Mouse (Mus musculus): ENCODE data around the gene Sptbn2. TPM values are rescaled to one million over a fixed set of nuclear protein-coding genes. Genes with fewer than 3 reads are reported as not detected.

Sptbn2 gene
- polyA plus RNA-seq, 2 experiments, result 2.5 to 4.2 TPM

GRCm38 (mm10) chr19:4744026-4744425 lies 33.1 kb downstream of the Sptbn2 start:
- DNase-seq (ENCODE audit: low spot score) (no peak), ATAC-seq (ENCODE audit: low FRiP score, low read depth) (no peak)
- Histone ChIP-seq H3K36me3 (ENCODE audit: control insufficient read depth, insufficient read depth, low read length) (no peaks in the 10 kb centered on the region; the same call in 1 of the 2 replicates), H3K4me2 (replicated peaks; ENCODE audit: low read depth, low read length, severe bottlenecking) (no peak overlapping the region), H3K9ac (ENCODE audit: low read depth, low read length, severe bottlenecking) (no peak overlapping the region), H3K27me3 (ENCODE audit: control insufficient read depth, insufficient read depth, low read length) (no peaks in the 10 kb centered on the region), H3K9me3 (ENCODE audit: control insufficient read depth, low read length) (no peaks in the 10 kb centered on the region), H3K4me1 (ENCODE audit: control insufficient read depth, insufficient read depth, low read length) (no peaks in the 10 kb centered on the region), H3K4me3 (replicated peaks; ENCODE audit: low read length) (no peak overlapping the region), H3K27ac (replicated peaks; ENCODE audit: low read depth, low read length) (no peak overlapping the region)
- WGBS, result 68% methylated on average over 6 of the region's 14 CpGs
- no peak for TF ChIP-seq POLR2A (IDR thresholded peaks at IDR 0.05; ENCODE audit: borderline replicate concordance, extremely low read depth, insufficient read depth, insufficient read length)

GRCm38 (mm10) chr19:4745057-4745456 lies 34.1 kb downstream of the Sptbn2 start:
- 49% methylated on average over 9 of the region's 9 CpGs for WGBS

GRCm38 (mm10) chr19:4745681-4746080 lies 34.7 kb downstream of the Sptbn2 start:
- Histone ChIP-seq H3K9me3 (ENCODE audit: control insufficient read depth, low read length) (no peaks in the 10 kb centered on the region), H3K9ac (ENCODE audit: low read depth, low read length, severe bottlenecking) (no peak overlapping the region), H3K27ac (replicated peaks; ENCODE audit: low read depth, low read length) (no peak overlapping the region), H3K4me3 (replicated peaks; ENCODE audit: low read length) (no peak overlapping the region), H3K4me2 (replicated peaks; ENCODE audit: low read depth, low read length, severe bottlenecking) (no peak overlapping the region), H3K36me3 (ENCODE audit: control insufficient read depth, insufficient read depth, low read length) (no peaks in the 10 kb centered on the region; the same call in 1 of the 2 replicates), H3K4me1 (ENCODE audit: control insufficient read depth, insufficient read depth, low read length) (no peaks in the 10 kb centered on the region), H3K27me3 (ENCODE audit: control insufficient read depth, insufficient read depth, low read length) (no peaks in the 10 kb centered on the region)
- no peak for TF ChIP-seq POLR2A (IDR thresholded peaks at IDR 0.05; ENCODE audit: borderline replicate concordance, extremely low read depth, insufficient read depth, insufficient read length)
- ATAC-seq (ENCODE audit: low FRiP score, low read depth) (no peak), DNase-seq (ENCODE audit: low spot score) (no peak)
- WGBS, result 95% methylated on average over 10 of the region's 10 CpGs

More at GRCm38 (mm10) chr19:4745057-4745456, 34.1 kb downstream of the Sptbn2 start:
- DNase-seq (ENCODE audit: low spot score) (peak; percentile 56), ATAC-seq (ENCODE audit: low FRiP score, low read depth) (no peak)
- TF ChIP-seq POLR2A (IDR thresholded peaks at IDR 0.05; ENCODE audit: borderline replicate concordance, extremely low read depth, insufficient read depth, insufficient read length), result no peak
- H3K27ac ChIP-seq (replicated peaks; ENCODE audit: low read depth, low read length), result no peak overlapping the region
- no peaks in the 10 kb centered on the region for H3K27me3 ChIP-seq (ENCODE audit: control insufficient read depth, insufficient read depth, low read length)
- no peaks in the 10 kb centered on the region; the same call in 1 of the 2 replicates for H3K36me3 ChIP-seq (ENCODE audit: control insufficient read depth, insufficient read depth, low read length)
- no peak overlapping the region for H3K4me3 ChIP-seq (replicated peaks; ENCODE audit: low read length)
- no peak overlapping the region for H3K9ac ChIP-seq (ENCODE audit: low read depth, low read length, severe bottlenecking)
- H3K4me2 ChIP-seq (replicated peaks; ENCODE audit: low read depth, low read length, severe bottlenecking), result no peak overlapping the region
- H3K4me1 ChIP-seq (ENCODE audit: control insufficient read depth, insufficient read depth, low read length), result no peaks in the 10 kb centered on the region
- no peaks in the 10 kb centered on the region for H3K9me3 ChIP-seq (ENCODE audit: control insufficient read depth, low read length)

- ATAC-seq (ENCODE audit: low FRiP score, low read depth), result no peak
- DNase-seq (ENCODE audit: low spot score), result no peak
- no peak for TF ChIP-seq POLR2A (IDR thresholded peaks at IDR 0.05; ENCODE audit: borderline replicate concordance, extremely low read depth, insufficient read depth, insufficient read length)
- H3K36me3 ChIP-seq (ENCODE audit: control insufficient read depth, insufficient read depth, low read length), result no peaks in the 10 kb centered on the region; the same call in 1 of the 2 replicates
- no peaks in the 10 kb centered on the region for H3K9me3 ChIP-seq (ENCODE audit: control insufficient read depth, low read length)
- no peak overlapping the region for H3K9ac ChIP-seq (ENCODE audit: low read depth, low read length, severe bottlenecking)
- H3K27ac ChIP-seq (replicated peaks; ENCODE audit: low read depth, low read length), result no peak overlapping the region
- no peak overlapping the region for H3K4me3 ChIP-seq (replicated peaks; ENCODE audit: low read length)
- 84% methylated on average over 14 of the region's 14 CpGs for WGBS
- no peaks in the 10 kb centered on the region for H3K4me1 ChIP-seq (ENCODE audit: control insufficient read depth, insufficient read depth, low read length)
- H3K27me3 ChIP-seq (ENCODE audit: control insufficient read depth, insufficient read depth, low read length), result no peaks in the 10 kb centered on the region
- H3K4me2 ChIP-seq (replicated peaks; ENCODE audit: low read depth, low read length, severe bottlenecking), result no peak overlapping the region
These were observed 35.6 kb downstream of the Sptbn2 start for GRCm38 (mm10) chr19:4746611-4747010.

GRCm38 (mm10) chr19:4747631-4748312 lies 36.8 kb downstream of the Sptbn2 start:
- no peak for TF ChIP-seq POLR2A (IDR thresholded peaks at IDR 0.05; ENCODE audit: borderline replicate concordance, extremely low read depth, insufficient read depth, insufficient read length)
- no peak for ATAC-seq (ENCODE audit: low FRiP score, low read depth)
- H3K4me2 ChIP-seq (replicated peaks; ENCODE audit: low read depth, low read length, severe bottlenecking), result no peak overlapping the region
- WGBS, result 90% methylated on average over 9 of the region's 9 CpGs
- no peaks in the 10 kb centered on the region for H3K4me1 ChIP-seq (ENCODE audit: control insufficient read depth, insufficient read depth, low read length)
- H3K27ac ChIP-seq (replicated peaks; ENCODE audit: low read depth, low read length), result no peak overlapping the region
- no peak for DNase-seq (ENCODE audit: low spot score)
- H3K9me3 ChIP-seq (ENCODE audit: control insufficient read depth, low read length), result no peaks in the 10 kb centered on the region
- no peaks in the 10 kb centered on the region; the same call in 1 of the 2 replicates for H3K36me3 ChIP-seq (ENCODE audit: control insufficient read depth, insufficient read depth, low read length)
- no peaks in the 10 kb centered on the region for H3K27me3 ChIP-seq (ENCODE audit: control insufficient read depth, insufficient read depth, low read length)
- H3K9ac ChIP-seq (ENCODE audit: low read depth, low read length, severe bottlenecking), result no peak overlapping the region
- H3K4me3 ChIP-seq (replicated peaks; ENCODE audit: low read length), result no peak overlapping the region

All from limb, embryonic 14.5 days (tissue).